Mouse (Mus musculus): ENCODE data around the gene Gtf2ird1.
"Not testable (repeated sequence)": the region's sequence is repeated elsewhere in the genome, so short reads cannot be mapped to it uniquely, and the experiment has no call there.

Gene Gtf2ird1

GRCm38 (mm10) chr5:134475006-134475605 lies 18.6 kb upstream of the Gtf2ird1 start:
- no peak for DNase-seq (ENCODE audit: low spot score)

GRCm38 (mm10) chr5:134473902-134474301 lies 17.4 kb upstream of the Gtf2ird1 start:
- no peak for DNase-seq (ENCODE audit: low spot score)

- DNase-seq (ENCODE audit: low spot score) = no peak
Observed at GRCm38 (mm10) chr5:134470538-134471169, 14.1 kb upstream of the Gtf2ird1 start.

GRCm38 (mm10) chr5:134469559-134470150 lies 13.1 kb upstream of the Gtf2ird1 start:
- DNase-seq (ENCODE audit: low spot score) = no peak

GRCm38 (mm10) chr5:134468158-134468765 lies 11.7 kb upstream of the Gtf2ird1 start:
- no peak for DNase-seq (ENCODE audit: low spot score)

- no peak for DNase-seq (ENCODE audit: low spot score)
Observed at GRCm38 (mm10) chr5:134467030-134467549, 10.6 kb upstream of the Gtf2ird1 start.

GRCm38 (mm10) chr5:134466296-134467029 lies 9.9 kb upstream of the Gtf2ird1 start:
- DNase-seq (ENCODE audit: low spot score) = no peak

- DNase-seq (ENCODE audit: low spot score) = no peak
Observed at GRCm38 (mm10) chr5:134465197-134465596, 8.7 kb upstream of the Gtf2ird1 start.

GRCm38 (mm10) chr5:134464225-134464624 lies 7.7 kb upstream of the Gtf2ird1 start:
- DNase-seq (ENCODE audit: low spot score) = no peak

GRCm38 (mm10) chr5:134462731-134463130 lies 6.2 kb upstream of the Gtf2ird1 start:
- no peak for DNase-seq (ENCODE audit: low spot score)

- no peak for DNase-seq (ENCODE audit: low spot score)
Observed at GRCm38 (mm10) chr5:134462316-134462715, 5.8 kb upstream of the Gtf2ird1 start.

GRCm38 (mm10) chr5:134460546-134460945 lies 4.0 kb upstream of the Gtf2ird1 start:
- no peak for DNase-seq (ENCODE audit: low spot score)

- no peak for DNase-seq (ENCODE audit: low spot score)
Observed at GRCm38 (mm10) chr5:134459096-134459495, 2.6 kb upstream of the Gtf2ird1 start.

GRCm38 (mm10) chr5:134458416-134458815 lies 1.9 kb upstream of the Gtf2ird1 start:
- no peak for DNase-seq (ENCODE audit: low spot score)

GRCm38 (mm10) chr5:134457371-134457770 lies 855 bp upstream of the Gtf2ird1 start:
- no peak for DNase-seq (ENCODE audit: low spot score)

- no peak for DNase-seq (ENCODE audit: low spot score)
Observed at GRCm38 (mm10) chr5:134455914-134456423, 547 bp downstream of the Gtf2ird1 start.

- DNase-seq (ENCODE audit: low spot score) = no peak
Observed at GRCm38 (mm10) chr5:134455186-134455895, 1.2 kb downstream of the Gtf2ird1 start.

GRCm38 (mm10) chr5:134454421-134454820 lies 2.1 kb downstream of the Gtf2ird1 start:
- no peak for DNase-seq (ENCODE audit: low spot score)

- DNase-seq (ENCODE audit: low spot score) = no peak
Observed at GRCm38 (mm10) chr5:134453577-134453976, 2.9 kb downstream of the Gtf2ird1 start.

GRCm38 (mm10) chr5:134446755-134447154 lies 9.8 kb downstream of the Gtf2ird1 start:
- DNase-seq (ENCODE audit: low spot score) = not testable (repeated sequence)

- DNase-seq (ENCODE audit: low spot score) = no peak
Observed at GRCm38 (mm10) chr5:134445895-134446294, 10.6 kb downstream of the Gtf2ird1 start.

Data from ovary, adult 18-20 months (tissue).